Mouse (Mus musculus): Measurements from ENCODE around the gene Ube3b.

Ube3b gene

DNA sequence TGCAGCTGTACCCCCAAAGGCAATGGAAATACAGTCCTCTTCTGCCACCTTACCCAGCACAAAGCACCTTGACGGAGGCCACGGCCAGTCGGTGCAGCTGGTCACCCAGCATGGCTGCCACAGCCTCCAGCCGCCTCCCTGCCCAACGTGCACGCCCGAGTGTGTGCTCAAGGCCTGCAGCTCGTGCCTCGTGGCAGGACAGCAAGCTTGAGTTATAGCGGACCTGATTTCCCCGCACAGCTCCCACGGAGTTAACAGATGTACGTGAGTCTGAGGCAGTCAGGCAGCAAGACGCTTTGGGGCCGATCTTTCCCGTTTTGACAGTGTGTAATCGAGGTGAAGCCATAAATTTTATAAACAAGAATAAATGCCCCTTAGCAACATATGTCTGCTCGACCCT, 48.2 kb downstream of the Ube3b start:
- no peak for DNase-seq

DNA sequence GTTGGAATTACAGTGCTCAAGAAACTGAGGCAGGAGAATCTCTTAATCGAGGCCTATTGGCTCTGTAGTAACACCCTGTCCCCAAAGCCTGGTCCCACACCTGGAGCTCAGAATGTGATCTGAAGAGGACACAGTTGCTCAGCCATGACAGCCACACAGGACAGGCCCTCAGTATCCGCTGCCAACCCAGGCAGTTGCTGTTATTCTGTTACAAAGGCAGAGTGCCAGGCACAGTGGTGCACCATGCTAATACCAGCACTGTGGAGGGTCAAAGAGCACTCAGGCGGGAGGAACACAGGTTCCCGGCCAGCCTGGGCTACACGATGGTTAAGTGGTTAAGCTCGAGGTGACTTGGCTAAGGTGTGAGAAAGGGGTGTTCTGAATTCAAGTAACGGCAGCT, 49.4 kb downstream of the Ube3b start:
- no peak for DNase-seq

DNA sequence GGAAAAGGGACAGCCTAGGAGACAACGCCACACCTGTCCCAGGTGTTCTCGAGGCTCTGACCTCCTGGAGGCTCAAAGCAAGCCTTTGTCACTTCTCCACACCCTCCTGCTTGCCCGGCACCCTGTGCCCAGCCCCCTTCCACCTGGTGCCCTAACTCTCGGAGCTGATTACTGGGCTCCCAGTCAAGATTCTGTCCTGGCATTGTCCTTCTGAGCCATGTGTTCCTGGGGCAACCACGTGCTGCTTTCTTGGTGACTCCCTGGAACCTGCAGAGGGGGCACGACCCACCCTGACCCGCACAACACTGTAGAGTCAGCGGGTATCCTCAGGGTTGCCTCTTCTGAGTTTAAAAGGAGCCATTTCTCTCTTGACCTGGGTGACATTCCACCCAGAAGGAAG, 54.0 kb downstream of the Ube3b start:
- DNase-seq = no peak

DNA sequence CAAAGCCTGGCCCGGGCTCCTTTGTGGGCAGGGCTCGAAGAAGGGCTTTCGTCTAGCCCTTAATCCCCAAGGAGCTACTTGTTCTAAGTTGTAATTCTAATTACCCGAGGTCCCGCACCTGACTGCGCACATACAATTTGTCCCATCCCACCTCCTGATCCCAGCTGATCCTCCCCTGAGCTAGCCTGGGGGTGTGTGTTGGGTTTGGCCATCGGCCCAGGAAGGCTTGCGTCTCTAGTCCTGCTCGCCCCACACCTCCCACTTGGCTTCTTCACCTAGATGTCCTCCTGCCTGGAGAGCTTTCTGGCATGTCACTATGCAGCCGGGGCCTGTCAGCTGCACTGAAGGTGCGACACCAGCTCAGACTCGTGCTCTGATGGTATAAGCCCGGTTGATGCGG, 55.2 kb downstream of the Ube3b start:
- DNase-seq = no peak

DNA sequence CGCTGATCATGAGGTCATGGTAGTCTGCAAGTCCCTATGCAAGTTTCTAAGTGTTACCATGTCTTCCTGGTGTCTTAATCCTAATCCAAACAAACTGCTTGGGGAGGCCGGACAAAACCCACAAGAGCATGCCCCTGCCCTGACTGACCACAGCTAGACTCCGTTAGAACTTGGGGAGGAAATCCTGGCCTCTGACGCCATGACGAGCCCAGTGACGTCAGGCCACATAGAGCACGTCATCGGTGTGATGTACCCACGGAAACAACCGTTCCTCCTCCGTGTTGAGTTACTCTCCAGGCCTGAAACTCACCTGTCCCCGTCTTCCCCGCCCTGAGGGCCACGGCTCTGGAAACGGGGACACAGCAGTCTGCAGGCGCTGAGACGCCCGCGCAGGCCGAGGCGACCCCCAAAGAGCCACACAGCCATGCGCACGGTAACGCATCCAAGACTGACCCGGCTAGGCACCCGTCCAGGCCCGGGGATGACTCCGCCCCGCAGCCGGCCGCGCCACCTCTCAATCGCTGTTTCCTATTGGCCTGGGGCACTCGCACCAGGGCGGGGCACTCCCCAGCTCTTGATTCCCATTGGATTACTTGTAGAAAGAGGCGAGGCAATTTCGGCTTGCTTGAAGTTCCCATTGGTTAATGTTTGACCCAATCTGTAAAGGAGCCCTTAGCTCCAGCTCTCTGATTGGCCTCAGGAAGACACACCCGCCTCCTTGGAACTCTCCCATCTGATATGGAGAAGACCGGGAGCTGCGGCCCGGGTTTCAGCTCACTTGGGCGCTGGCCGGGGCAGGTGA, 63.4 kb downstream of the Ube3b start, which contains the start of the genes Mmab and Mvk:
Mmab (minus strand) TSS at position 495 of the 802 bp plus-strand sequence.
Mvk (plus strand) TSS at position 704 of the 802 bp plus-strand sequence.
- DNase-seq = peak; percentile 97

DNA sequence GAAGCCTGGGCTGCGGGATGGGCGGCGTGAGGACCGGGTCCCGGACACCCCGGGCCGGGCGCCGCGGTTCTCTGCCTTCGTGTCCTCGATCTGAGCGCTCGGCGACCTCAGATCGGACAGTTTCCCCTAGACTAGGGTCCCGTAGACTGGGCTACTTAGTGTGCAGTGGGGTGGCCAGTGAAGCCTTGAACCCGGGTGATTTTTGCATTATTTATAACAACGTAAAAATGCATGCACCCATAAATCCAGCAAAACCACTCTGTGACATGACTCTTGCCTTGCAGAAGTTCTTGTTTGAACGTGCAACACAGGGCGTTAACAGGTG, 63.9 kb downstream of the Ube3b start:
- DNase-seq = no peak

DNA sequence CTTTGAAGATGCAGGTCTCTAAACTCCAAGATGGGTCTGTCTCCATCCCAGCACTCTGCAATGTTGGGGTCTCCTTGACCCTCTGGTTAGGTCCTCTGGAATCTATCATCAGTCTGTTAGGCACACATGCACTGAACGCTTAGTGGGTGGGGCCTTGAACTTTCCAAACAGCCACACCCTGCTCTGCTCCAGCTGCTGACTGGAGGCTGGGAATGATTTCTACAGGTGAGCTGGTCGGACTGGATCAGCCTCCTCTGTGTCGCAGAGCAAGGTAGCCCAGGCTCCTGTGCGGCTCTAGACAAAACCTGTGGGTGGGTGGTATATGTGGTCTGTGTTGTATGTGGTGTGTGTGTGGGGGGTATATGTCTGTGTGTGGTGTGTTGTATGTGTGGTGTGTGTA, 68.6 kb downstream of the Ube3b start:
- DNase-seq = no peak

DNA sequence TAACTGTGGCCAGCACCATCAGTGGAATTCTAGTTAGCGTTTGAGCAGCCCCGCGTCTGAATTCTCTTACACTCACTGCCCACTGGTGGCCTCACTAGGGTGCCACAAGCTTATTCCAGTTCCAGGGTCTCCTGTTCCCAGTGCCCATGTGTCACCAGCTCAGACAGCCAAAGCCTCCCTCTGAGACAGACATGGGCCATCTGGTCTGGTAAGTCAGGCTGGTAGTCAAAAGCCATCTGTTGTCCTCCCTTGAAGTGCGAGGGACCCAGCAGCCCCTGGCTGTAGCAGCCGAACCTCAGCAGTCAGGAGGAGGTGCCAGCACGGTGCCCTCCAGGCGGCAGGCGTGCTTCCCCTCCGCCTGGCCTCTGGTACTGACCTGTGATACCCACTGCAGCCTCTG, 75.9 kb downstream of the Ube3b start:
- no peak for DNase-seq

DNA sequence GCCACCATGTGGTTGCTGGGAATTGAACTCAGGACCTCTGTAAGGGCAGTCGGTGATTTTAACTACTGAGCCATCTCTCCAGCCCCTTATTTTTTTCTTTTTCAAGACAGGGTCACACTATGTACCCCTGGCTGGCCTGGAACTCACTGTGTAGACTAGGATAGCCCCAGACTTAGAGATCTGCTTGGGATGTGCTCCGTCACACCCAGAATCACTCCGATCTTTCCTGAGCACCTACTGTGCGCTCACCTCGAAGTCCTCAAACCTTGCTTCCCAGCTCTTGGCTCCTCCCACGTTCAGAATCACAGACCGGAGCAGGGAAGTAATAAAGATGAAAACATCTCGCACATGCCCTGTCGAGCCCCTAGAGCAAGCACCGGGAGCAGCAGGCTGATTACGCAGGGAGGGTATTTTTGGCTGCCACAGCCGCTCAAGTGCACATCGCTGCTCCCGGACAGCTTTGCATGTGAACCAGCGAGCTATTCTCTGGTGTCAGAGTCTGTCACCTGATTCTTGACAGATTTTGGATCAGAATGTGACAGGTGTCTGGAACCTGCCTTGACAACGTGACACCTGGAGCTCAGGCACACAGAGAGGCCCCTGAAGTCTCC, 76.7 kb downstream of the Ube3b start:
- no peak for DNase-seq

DNA sequence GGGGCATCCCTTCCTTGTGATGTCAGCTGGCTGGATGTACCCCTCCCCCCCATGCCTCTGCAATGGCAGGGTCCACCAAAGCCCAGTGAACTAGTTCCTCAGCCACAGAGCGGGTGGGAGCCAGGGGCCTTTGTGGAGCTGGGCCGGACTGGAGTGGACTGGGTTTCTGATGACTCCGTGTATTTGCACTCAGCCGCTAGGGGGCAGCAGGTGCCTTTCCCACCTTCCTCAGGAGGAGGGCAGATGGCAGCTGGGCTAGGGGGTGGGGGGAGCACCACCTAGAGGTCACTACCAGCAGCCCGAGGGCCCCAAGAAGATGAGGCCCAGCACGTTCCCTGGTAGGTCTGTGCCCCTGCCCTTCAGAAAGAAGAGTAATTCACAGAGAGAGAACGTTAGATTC, 80.8 kb downstream of the Ube3b start:
- DNase-seq = peak; percentile 93

DNA sequence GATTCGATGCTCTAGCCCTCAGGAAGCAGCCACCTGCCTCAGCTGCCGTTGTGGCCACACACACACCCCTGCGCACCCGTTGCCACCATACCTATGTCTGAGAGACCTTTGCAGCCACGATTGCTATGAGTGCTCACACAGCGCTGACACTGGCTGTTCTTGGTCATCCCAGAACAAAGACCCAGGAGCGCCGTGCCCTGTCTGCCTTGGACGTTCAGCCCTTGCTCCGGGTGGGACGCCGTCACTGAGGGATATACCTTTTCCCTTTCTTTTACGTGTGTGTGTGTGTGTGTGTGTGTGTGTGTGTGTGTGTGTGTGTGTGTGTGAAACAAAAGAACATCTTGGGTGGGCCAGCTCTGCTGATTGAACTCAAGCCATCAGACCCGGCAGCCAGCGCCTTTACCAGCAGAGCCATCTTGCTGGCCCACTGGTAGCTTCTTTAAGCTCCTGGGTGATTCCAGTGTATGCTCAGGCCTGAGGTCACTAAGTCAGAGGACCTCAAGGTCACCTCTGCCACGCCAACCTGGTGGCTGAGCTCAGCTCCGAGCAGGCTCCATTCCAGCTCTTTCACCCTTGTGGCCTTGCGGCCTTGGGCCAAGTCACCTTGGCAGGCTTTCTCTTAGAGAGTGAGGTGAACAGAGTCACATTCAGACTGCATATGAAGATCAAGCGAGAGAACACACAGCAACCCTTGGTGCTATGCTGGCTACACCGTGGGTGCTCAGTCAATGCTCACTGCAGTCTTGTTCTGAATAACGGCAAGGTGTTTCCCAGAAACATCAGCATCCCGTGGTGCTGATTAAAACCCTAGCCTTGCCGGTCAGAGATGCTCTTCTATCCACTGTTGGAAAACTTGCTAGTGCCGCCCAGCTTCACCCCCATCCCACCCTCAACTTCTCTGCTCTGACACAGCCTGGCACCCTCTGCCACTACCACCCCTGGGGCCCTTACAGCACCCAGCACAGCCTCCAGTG, 81.9 kb downstream of the Ube3b start:
- DNase-seq = peak; percentile 35

DNA sequence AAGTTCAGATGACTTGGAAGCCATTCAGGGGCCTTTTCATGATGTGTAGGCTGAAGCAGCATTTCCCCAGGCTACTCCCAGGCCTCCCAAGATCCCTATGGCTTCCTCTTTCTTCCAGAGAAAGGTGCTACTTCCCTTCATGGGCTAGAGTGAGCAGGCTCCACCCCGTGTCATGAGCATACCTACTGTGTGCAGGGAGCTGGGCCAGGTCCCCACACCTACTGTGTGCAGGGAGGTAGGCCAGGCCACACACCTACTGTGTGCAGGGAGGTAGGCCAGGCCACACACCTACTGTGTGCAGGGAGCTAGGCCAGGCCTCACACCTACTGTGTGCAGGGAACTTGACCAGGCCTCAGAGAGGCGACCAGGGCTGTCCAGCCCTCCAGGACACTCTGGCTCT, 84.2 kb downstream of the Ube3b start:
- no peak for DNase-seq

DNA sequence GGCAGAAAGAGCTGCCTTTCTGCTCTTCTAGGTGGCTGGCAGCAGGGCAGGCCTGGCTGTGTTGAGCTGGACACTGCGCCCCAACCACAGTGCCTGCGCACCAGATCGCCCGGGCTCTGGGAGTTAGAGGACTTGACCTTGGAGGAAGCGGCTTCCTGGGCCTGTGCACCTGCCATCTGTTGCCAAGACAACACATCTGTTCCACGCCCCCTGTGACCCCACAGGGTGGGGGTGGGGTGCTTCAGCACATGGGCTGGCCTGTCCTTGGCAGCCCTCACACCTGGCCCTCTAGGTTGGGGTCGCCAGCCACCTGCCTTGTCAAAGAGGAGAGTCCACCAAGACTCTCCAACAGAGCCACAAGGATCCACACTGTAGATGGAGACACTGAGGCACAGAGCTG, 85.2 kb downstream of the Ube3b start:
- DNase-seq = peak; percentile 44

DNA sequence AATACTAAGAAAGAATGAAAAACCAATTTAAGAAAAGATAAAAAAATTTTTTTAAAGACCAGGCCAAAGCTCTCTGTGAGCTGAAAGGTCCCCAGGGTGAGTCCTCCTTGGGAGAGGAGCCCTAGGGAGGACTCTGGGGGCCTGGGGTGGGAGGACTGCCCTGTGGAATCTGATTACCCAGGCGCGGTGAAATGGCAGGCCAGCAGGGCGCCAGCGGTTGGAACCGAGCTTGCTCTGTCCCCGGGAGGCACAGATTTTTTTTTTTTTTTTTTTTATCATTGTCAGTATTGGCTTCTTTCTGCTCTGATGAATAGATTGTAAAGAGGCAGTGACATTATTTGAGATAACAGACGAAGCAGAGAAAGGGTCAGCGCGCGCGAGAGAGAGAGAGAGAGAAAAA, 86.6 kb downstream of the Ube3b start:
- no peak for DNase-seq

DNA sequence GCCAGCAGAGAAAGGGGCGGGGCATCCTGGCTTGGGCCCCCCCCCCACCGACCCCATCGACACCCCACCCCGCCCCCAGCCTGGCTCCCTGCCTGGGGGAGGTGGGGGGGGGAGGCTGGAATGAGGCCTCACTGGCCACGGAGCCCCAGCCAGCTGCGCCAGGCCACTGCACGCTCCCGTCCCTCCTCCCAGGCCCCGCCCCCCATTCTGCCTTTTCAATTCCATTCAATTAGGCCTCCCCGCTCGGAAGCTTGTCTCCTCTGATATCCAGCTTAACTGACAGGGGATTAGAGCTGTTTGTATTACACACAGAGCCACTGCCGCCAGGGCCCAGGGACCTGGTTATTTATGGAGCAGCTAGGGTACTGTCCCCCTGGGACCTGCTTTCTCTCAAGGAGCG, 87.0 kb downstream of the Ube3b start:
- peak; percentile 28 for DNase-seq

DNA sequence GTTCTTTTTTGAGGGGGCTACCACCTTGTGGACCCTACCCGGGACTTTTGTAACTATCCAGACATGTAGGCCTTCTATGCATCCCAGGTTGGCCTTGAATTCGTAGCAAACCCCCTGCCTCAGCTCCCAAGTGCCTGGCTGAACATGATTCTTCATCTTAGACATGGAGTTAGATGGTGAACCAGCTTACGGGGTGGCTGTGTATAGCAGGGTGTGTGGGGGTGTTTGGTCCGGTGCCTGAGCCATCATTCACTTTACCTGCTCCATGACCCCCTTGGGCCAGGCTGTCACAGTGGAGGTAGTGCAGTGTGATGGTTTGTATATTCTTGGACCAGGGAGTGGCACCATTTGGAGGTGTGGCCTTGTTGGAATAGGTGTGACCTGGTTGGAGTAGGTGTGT, 87.6 kb downstream of the Ube3b start:
- DNase-seq = no peak

DNA sequence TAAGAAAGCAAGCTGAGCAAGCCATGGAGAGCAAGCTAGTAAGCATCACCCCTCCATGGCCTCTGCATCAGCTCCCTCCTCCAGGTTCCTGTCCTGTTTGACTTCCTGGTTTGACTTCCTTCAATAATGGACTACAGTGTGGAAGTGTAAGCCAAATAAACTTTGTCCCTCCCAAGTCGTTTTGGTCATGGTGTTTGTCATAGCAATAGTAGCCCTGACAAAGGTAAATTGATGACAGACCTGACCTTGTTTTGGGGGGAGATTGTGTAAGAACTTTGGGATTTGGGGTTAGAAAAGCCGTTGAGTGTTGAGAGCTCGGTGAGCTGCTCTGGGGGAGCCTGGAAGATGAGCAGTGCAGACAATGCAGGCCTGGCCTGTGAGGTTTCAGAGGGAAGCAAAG, 90.0 kb downstream of the Ube3b start:
- no peak for DNase-seq

Data from thymus, postnatal 4 days (tissue).